Mouse (Mus musculus) limb, embryonic 13.5 days (tissue): ENCODE data around the gene Map4k1. TPM values are rescaled to one million over a fixed set of nuclear protein-coding genes. Genes with fewer than 3 reads are reported as not detected.

Experiments
- ATAC-seq: fragments of 200-750 bp; cut with Nextera tagmentation; 2 replicates; pipeline ENCODE4 v1.8.0; 2017; ENCODE audit warnings: low read depth, moderate number of reproducible peaks, moderate TSS enrichment; ENCODE audit not compliant: low FRiP score
- H3K27ac ChIP-seq: fragments of 300-500 bp; sonication (generic); 2 replicates; pipeline ENCODE4 v1.5.1; 2015; ENCODE audit warnings: inconsistent platforms, mild to moderate bottlenecking, moderate library complexity
- H3K27me3 ChIP-seq: fragments of 300-500 bp; sonication (generic); 2 replicates; pipeline ENCODE4 v1.6.1; 2015; ENCODE audit warnings: mild to moderate bottlenecking, inconsistent platforms
- H3K36me3 ChIP-seq: fragments of 300-500 bp; sonication (generic); 2 replicates; pipeline ENCODE4 v1.6.1; 2015; ENCODE audit warnings: inconsistent platforms, mild to moderate bottlenecking, moderate library complexity
- H3K4me1 ChIP-seq: fragments of 300-500 bp; sonication (generic); 2 replicates; pipeline ENCODE4 v1.6.1; 2015; ENCODE audit warnings: inconsistent platforms
- H3K4me2 ChIP-seq: fragments of 300-500 bp; sonication (generic); replicated peaks from 2 replicates; pipeline ENCODE4 v1.6.1; 2015; ENCODE audit warnings: inconsistent platforms, mild to moderate bottlenecking, moderate library complexity
- H3K4me3 ChIP-seq: fragments of 300-500 bp; sonication (generic); 2 replicates; pipeline ENCODE4 v1.5.1; 2015; ENCODE audit warnings: moderate library complexity, mild to moderate bottlenecking, inconsistent platforms
- H3K9ac ChIP-seq: fragments of 300-500 bp; sonication (generic); 2 replicates; pipeline ENCODE4 v1.6.1; 2015; ENCODE audit warnings: mild to moderate bottlenecking, inconsistent platforms
- H3K9me3 ChIP-seq: fragments of 300-500 bp; sonication (generic); 2 replicates; pipeline ENCODE4 v1.6.1; 2016; ENCODE audit warnings: inconsistent platforms
- WGBS: fragments of 180-500 bp; shearing (Covaris S2); methylation state at CpG from one replicate; pipeline ENCODE4 v1.1.7; 2015; 5-methylcytosine and 5-hydroxymethylcytosine counted together
- polyA plus RNA-seq: library from polyadenylated mRNA; unstranded; fragments of >200 nt; fragmentation: Nextera tagmentation; extraction: Ambion mirVana; gene quantifications from 2 replicates; pipeline ENCODE4 v1.2.1, GENCODE M21; 2015

The Map4k1 gene
- polyA plus RNA-seq, 1 experiment from 2014 or later, result 9.5 TPM

DNA sequence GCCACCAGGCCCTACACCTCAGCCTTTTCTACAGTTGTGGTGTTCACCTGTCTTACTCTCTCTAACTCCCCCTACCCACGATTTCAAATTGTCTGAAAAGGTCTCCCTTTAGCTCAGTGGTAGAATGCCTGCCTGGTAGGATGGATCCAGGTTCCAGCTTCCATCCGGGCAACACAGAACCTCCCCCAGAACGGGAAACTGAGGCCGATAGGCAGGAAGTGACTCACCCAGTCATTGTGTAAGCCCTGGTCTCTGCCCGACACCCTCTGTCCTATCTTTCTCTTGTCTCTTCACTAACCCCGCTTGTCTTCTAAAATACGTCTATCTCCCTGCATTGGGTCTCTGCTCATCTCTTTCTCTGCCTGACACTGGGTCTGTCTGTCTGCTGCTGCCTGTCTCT is 3.4 kb downstream of the Map4k1 start:
- Histone ChIP-seq H3K9me3 (no peaks in the 10 kb centered on the region), H3K9ac (no peak overlapping the region), H3K4me2 (no peak overlapping the region), H3K27ac (no peak overlapping the region), H3K36me3 (no peaks in the 10 kb centered on the region), H3K27me3 (no peaks in the 10 kb centered on the region), H3K4me1 (peaks cover 20% of the 10 kb centered on the region), H3K4me3 (no peak overlapping the region)
- 90% methylated on average over 7 of the region's 7 CpGs for WGBS
- ATAC-seq, result no peak

DNA sequence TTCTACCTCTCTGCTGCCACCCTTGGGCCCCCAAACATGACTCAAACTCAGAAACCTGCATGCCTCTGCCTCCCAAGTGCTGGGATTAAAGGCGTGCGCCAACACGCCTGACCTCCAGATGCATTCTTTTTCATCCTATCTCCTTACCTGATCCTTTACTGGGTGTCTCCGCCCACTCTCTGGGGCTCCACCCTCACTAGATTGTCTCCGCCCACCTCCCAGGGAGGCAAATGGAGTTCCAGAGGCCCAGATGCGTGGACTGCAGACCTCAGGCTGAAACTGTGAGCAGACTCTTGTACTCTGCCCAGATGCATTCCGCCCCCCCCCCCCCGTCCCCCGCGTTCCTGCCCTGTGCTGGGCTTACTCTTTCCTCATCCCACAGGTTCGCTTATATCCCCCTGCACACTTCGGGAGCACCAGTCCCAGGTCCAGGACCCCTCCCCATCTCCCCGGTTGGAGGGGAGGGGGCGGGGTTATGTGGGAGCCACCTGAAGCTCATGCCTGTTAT is 9.0 kb downstream of the Map4k1 start:
- no peaks in the 10 kb centered on the region for H3K9me3 ChIP-seq
- no peak overlapping the region for H3K27ac ChIP-seq
- no peaks in the 10 kb centered on the region for H3K36me3 ChIP-seq
- 50% methylated on average over 14 of the region's 14 CpGs for WGBS
- H3K27me3 ChIP-seq, result no peaks in the 10 kb centered on the region
- no peak overlapping the region for H3K9ac ChIP-seq
- no peak for ATAC-seq
- H3K4me3 ChIP-seq, result no peak overlapping the region
- H3K4me1 ChIP-seq, result no peaks in the 10 kb centered on the region
- H3K4me2 ChIP-seq, result no peak overlapping the region

DNA sequence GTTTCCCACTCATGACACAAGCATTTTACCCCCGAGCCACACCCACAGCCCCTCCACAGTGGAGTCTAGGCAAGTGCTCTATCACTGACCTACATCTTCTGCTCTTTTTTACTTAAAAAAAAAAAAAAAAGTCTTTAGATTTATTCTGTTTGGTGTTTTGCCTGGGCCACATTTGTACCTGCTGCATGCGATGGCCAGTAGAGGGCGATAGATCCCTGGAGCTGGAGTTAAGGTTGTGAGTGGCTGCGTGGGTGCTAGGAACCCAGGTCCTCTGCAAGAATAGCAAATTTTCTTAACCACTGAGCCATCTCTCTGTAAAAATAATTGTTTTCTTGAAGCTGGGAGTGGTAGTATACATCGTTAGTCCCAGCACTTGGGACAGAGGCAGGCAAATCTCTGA is 9.8 kb downstream of the Map4k1 start:
- no peaks in the 10 kb centered on the region for H3K4me1 ChIP-seq
- WGBS, result 64% methylated on average over 5 of the region's 5 CpGs
- no peak for ATAC-seq
- no peaks in the 10 kb centered on the region for H3K36me3 ChIP-seq
- no peak overlapping the region for H3K9ac ChIP-seq
- no peaks in the 10 kb centered on the region for H3K27me3 ChIP-seq
- H3K27ac ChIP-seq, result no peak overlapping the region
- no peak overlapping the region for H3K4me2 ChIP-seq
- H3K4me3 ChIP-seq, result no peak overlapping the region
- H3K9me3 ChIP-seq, result no peaks in the 10 kb centered on the region

DNA sequence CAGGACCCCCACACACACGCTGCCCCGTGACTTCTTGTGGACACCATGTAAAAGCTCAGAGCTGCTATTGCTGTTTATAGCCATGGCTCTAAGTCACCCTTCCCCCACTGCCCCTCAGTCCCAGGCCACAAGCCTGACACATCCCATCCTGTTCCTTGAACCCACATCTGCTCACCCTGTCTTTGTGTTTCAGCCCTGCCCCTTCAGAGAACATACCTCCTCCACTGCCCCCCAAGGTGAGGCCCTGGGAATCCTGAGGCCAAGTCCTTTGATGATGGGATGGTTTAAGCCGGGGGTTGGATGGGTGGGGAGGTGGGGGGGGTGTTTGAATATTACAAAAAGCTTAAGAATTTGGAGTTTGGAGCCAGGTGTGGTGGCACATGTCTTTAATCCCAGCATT is 11.1 kb downstream of the Map4k1 start:
- no peak overlapping the region for H3K4me3 ChIP-seq
- no peaks in the 10 kb centered on the region for H3K4me1 ChIP-seq
- no peaks in the 10 kb centered on the region for H3K27me3 ChIP-seq
- WGBS, result 81% methylated on average over 3 of the region's 3 CpGs
- no peak for ATAC-seq
- no peaks in the 10 kb centered on the region for H3K36me3 ChIP-seq
- H3K9ac ChIP-seq, result no peak overlapping the region
- no peaks in the 10 kb centered on the region for H3K9me3 ChIP-seq
- no peak overlapping the region for H3K4me2 ChIP-seq
- H3K27ac ChIP-seq, result no peak overlapping the region

DNA sequence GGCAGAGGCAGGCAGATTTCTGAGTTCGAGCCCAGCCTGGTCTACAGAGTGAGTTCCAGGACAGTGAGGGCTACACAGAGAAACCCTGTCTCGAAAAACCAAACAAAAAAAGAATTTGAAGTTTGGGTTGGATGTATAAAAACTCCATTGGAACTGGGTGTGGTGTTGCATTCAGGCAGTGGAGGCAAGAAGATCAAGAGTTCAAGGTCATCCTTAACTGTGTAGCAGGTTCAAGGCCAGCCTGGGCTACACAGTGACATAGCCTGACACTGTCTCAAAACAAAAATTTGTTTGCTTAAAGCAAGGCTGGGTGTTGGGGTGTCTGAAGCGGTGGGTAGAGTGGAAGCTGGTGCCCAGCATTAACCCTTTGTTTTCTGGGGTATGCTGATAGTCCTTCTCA is 11.6 kb downstream of the Map4k1 start:
- Histone ChIP-seq H3K9me3 (no peaks in the 10 kb centered on the region), H3K9ac (no peak overlapping the region), H3K27me3 (no peaks in the 10 kb centered on the region), H3K27ac (no peak overlapping the region), H3K4me3 (no peak overlapping the region), H3K36me3 (no peaks in the 10 kb centered on the region), H3K4me1 (no peaks in the 10 kb centered on the region), H3K4me2 (no peak overlapping the region)
- 87% methylated on average over 3 of the region's 3 CpGs for WGBS
- ATAC-seq, result no peak

DNA sequence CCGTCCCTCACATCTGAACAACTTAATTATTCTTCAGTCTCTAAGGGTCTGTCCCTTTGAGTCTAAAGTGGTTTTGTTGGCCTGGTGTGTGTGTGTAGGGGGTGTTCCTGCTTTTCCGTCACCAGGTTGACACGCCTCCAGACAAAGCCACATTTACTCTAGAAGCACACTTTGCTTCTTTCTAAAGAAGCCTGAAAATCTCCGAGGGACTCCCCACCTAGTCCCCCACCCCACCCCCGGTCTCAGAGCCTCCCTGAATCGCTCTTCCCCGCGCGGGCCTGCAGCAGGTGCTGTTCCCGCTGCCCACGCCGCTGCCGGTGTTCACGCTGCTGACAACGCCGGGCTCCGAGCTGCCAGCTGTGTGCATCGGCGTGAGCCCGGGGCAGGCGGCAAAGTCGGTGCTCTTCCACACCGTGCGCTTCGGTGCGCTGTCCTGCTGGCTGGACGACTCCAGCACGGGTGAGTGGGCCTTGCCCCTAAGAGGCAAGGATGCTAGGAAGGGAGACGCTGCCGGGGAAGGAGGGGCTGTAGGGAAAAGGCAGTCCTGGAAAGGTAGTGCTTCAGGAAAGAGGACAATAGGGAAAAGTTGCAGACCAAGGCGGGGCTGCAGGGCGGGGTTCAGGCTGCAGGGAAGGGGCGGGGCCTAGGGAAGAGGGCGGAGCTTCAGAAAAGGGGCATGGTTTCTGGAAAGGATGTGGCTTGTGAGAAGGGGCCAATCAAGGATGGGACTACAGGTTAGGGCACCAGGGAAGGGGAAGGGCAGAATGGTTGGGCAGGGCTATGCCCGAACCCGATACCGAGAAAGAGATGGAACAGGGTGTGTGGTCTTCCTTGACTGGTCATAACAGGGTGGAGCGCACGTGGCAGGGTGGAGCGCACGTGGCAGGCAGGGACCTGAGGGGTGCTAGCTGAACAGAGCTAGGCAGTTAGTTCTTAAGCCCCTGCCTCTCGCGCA is 19.1 kb downstream of the Map4k1 start:
- Histone ChIP-seq H3K9ac (peak overlapping the region; percentile 70), H3K4me1 (peaks cover 6% of the 10 kb centered on the region; the same call in 1 of the 2 replicates), H3K27me3 (no peaks in the 10 kb centered on the region), H3K4me3 (peak overlapping the region; percentile 58), H3K4me2 (peak overlapping the region; percentile 77), H3K36me3 (no peaks in the 10 kb centered on the region), H3K27ac (peak overlapping the region; percentile 69), H3K9me3 (no peaks in the 10 kb centered on the region)
- peak; percentile 83 for ATAC-seq
- 5% methylated on average over 43 of the region's 43 CpGs for WGBS

DNA sequence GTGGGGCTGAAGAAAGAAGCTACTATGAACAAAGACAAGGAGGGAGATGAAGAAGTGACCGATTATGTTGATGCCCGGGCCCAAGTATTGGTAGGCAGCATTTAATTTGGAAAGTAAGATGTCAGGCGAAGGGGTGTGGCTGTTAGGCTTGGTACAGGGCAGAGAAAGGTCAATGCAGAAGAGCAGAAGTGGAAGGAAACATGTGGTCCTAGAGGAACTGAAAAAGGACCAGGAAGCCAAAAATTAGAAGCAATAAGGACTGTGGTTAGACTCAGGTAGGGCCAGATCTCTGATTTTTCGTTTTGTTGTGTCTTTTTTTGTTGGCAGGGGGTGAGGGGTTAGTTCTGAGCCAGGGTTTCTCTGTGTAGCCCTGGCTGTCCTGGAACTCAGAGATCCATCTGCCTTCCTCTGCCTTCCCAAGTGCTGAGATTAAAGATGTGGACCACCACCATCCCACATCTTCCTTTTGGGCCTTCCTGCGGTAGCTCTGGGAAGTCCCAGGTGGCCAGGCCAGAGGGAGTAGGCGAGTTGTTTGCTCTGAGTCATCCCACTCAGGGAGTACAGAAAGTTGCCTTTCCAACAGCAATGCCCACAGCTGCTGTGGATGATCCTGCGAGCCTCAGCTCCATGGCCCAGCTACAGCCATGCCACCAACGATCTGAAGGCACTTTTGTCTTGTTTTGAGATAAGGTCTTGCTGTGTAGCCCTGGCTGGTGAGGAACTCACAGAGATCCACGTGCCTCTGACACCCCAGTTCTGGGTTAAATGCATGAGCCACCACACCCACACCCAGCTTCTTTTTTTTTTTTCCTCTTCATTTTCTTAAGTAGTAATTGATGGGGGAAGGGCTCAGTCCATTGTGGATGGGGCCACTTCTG is 25.6 kb downstream of the Map4k1 start:
- no peak overlapping the region for H3K4me3 ChIP-seq
- no peaks in the 10 kb centered on the region for H3K27me3 ChIP-seq
- 76% methylated on average over 9 of the region's 9 CpGs for WGBS
- no peak overlapping the region for H3K27ac ChIP-seq
- no peak overlapping the region for H3K4me2 ChIP-seq
- no peak overlapping the region for H3K9ac ChIP-seq
- no peaks in the 10 kb centered on the region for H3K9me3 ChIP-seq
- H3K36me3 ChIP-seq, result no peaks in the 10 kb centered on the region
- ATAC-seq, result no peak
- H3K4me1 ChIP-seq, result no peaks in the 10 kb centered on the region

DNA sequence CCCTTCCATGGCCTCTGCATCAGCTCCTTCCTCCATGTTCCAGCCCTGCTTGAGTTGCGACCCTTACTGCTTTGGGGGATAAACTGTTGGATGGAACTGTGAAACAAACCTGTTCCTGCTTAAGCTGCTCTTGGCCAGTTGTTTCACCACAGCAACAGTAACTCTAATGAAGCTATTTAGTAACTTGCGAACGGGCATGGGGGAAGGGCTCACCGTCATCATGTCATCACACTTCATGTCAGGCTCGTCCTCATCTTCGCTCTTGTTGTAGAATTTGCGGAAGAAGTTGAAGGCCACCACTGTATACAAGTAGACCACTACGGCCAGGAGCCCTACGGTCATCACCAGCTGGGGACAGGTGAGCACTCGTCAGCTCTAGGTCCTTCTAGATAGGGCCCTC is 26.3 kb downstream of the Map4k1 start:
- no peaks in the 10 kb centered on the region for H3K36me3 ChIP-seq
- ATAC-seq, result no peak
- H3K27ac ChIP-seq, result no peak overlapping the region
- H3K4me3 ChIP-seq, result no peak overlapping the region
- H3K27me3 ChIP-seq, result no peaks in the 10 kb centered on the region
- H3K9me3 ChIP-seq, result no peaks in the 10 kb centered on the region
- H3K4me1 ChIP-seq, result no peaks in the 10 kb centered on the region
- no peak overlapping the region for H3K9ac ChIP-seq
- 94% methylated on average over 10 of the region's 10 CpGs for WGBS
- no peak overlapping the region for H3K4me2 ChIP-seq

DNA sequence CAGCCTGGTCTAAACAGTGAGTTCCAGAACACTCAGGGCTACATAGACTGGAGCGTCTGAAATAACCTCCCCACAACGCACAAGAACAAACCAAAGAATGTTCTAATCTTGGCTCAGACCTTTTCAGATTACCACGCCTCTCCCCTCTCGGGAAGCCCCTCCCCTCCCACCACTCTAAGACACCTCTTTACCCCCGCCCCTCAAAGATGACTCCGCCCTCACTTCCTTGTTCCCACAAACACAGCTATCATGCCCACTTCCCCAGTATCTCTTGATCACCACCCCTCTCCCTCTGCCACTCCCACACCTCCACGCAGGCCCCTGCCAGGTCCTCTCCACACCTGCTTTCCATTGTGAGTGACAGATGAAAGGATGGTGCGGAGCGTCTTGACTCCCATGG is 26.9 kb downstream of the Map4k1 start:
- Histone ChIP-seq H3K27ac (no peak overlapping the region), H3K36me3 (no peaks in the 10 kb centered on the region), H3K4me3 (no peak overlapping the region), H3K4me1 (no peaks in the 10 kb centered on the region), H3K9me3 (no peaks in the 10 kb centered on the region), H3K27me3 (no peaks in the 10 kb centered on the region), H3K4me2 (no peak overlapping the region), H3K9ac (no peak overlapping the region)
- 74% methylated on average over 9 of the region's 9 CpGs for WGBS
- ATAC-seq, result no peak

DNA sequence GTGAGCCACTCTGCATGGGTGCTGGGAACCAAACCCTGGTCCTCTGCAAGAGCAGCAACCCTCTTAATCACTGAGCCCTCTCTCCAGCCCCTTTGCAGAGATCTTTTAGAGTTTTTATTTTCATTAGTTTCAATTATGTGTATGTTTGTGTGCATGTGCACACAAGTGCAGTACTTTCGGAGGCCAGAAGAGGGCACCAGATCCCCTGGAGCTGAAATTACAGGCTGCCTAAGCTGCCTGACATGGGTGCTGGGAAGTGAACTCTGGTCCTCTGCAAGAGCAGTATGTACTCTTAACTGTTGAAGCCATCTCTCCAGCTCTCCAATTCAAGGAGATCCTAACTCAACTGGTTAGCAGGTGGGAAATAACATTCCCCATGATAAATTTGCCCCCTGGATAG is 33.1 kb downstream of the Map4k1 start:
- no peak for ATAC-seq
- Histone ChIP-seq H3K4me3 (no peak overlapping the region), H3K4me1 (peaks cover 8% of the 10 kb centered on the region), H3K27ac (no peak overlapping the region), H3K9ac (no peak overlapping the region), H3K36me3 (peaks cover 7% of the 10 kb centered on the region; the same call in 1 of the 2 replicates), H3K9me3 (peaks cover 4% of the 10 kb centered on the region), H3K4me2 (no peak overlapping the region), H3K27me3 (peaks cover 35% of the 10 kb centered on the region)
- 90% methylated on average over 1 of the region's 1 CpGs for WGBS

DNA sequence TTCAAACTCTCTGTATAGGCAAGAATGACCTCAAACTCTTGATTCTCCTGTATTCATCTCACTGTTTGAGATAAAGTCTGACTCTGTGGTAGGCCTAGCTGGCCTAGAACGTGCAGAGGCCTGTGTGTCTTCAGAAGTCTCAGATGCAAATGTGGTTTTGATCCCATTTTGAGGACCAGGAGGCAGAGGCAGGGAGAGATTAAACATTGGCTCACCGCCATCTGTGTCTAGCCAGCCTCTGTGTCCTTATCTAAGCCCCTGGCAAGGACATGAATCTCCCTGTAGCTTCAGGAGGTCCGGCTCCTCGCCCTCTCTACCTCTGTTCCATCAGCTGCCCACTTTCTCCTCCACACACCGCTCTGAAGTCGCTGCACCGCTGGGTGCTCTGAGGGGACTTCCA is 34.6 kb downstream of the Map4k1 start:
- ATAC-seq, result no peak

DNA sequence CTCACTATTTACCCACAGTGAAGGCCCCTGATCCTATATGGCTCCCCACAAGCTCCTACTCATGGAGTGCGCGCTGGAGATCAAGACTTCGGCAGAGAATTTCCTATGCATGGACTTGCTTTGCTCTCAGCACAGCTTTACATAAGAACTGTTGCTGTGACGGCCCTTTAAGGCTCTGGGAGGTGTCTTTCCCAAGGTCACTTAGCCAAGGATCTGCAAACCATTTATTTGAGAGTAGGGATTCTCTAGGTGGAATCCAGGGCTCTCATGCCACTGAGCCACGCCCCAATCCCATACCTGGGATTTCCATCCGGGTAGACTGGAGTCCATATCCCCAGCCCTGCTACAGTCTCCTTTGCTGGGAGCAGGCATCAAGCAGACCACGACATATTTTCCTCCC is 35.4 kb downstream of the Map4k1 start:
- WGBS, result 85% methylated on average over 7 of the region's 7 CpGs
- Histone ChIP-seq H3K4me1 (peaks cover 8% of the 10 kb centered on the region), H3K36me3 (peaks cover 7% of the 10 kb centered on the region; the same call in 1 of the 2 replicates), H3K27ac (no peak overlapping the region), H3K27me3 (peaks cover 51% of the 10 kb centered on the region), H3K4me2 (no peak overlapping the region), H3K9ac (no peak overlapping the region), H3K9me3 (peaks cover 4% of the 10 kb centered on the region), H3K4me3 (no peak overlapping the region)
- ATAC-seq, result no peak

More for the DNA sequence above, 34.6 kb downstream of the Map4k1 start:
- Histone ChIP-seq H3K4me3 (no peak overlapping the region), H3K9ac (no peak overlapping the region), H3K27ac (no peak overlapping the region), H3K4me1 (peaks cover 8% of the 10 kb centered on the region), H3K9me3 (peaks cover 4% of the 10 kb centered on the region), H3K27me3 (peaks cover 49% of the 10 kb centered on the region), H3K4me2 (no peak overlapping the region), H3K36me3 (peaks cover 7% of the 10 kb centered on the region; the same call in 1 of the 2 replicates)
- 85% methylated on average over 7 of the region's 7 CpGs for WGBS
